Mouse (Mus musculus) midbrain, embryonic 16.5 days (tissue): ENCODE data around the gene Ints5. TPM values are rescaled to one million over a fixed set of nuclear protein-coding genes. Genes with fewer than 3 reads are reported as not detected.

Experiments
- ATAC-seq: fragments of 200-750 bp; cut with Nextera tagmentation; 2 replicates; pipeline ENCODE4 v1.8.0; 2017; ENCODE audit warnings: moderate TSS enrichment
- H3K27ac ChIP-seq: fragments of 300-500 bp; sonication (generic); 2 replicates; pipeline ENCODE4 v1.5.1; 2014; ENCODE audit warnings: mild to moderate bottlenecking, low read length, mixed read lengths
- H3K27me3 ChIP-seq: fragments of 300-500 bp; sonication (generic); 2 replicates; pipeline ENCODE4 v1.6.1; 2014; ENCODE audit warnings: low read depth, low read length, mixed read lengths; ENCODE audit not compliant: control insufficient read depth, insufficient read depth
- H3K36me3 ChIP-seq: fragments of 300-500 bp; sonication (generic); 2 replicates; pipeline ENCODE4 v1.6.1; 2014; ENCODE audit warnings: mild to moderate bottlenecking, low read length, moderate library complexity, mixed read lengths; ENCODE audit not compliant: control insufficient read depth, insufficient read depth
- H3K4me1 ChIP-seq: fragments of 300-500 bp; sonication (generic); 2 replicates; pipeline ENCODE4 v1.6.1; 2014; ENCODE audit warnings: mild to moderate bottlenecking, low read length, mixed read lengths; ENCODE audit not compliant: control insufficient read depth, insufficient read depth
- H3K4me2 ChIP-seq: fragments of 300-500 bp; sonication (generic); 2 replicates; pipeline ENCODE4 v1.6.1; 2014; ENCODE audit warnings: mild to moderate bottlenecking, low read length, mixed read lengths
- H3K4me3 ChIP-seq: fragments of 300-500 bp; sonication (generic); 2 replicates; pipeline ENCODE4 v1.5.1; 2014; ENCODE audit warnings: low read depth, mild to moderate bottlenecking, low read length, moderate library complexity, mixed read lengths
- H3K9ac ChIP-seq: fragments of 300-500 bp; sonication (generic); 2 replicates; pipeline ENCODE4 v1.6.1; 2014; ENCODE audit warnings: low read depth, low read length, mixed read lengths
- H3K9me3 ChIP-seq: fragments of 300-500 bp; sonication (generic); replicated peaks from 2 replicates; pipeline ENCODE4 v1.6.1; 2014; ENCODE audit warnings: mild to moderate bottlenecking, low read length, mixed read lengths; ENCODE audit not compliant: control insufficient read depth, poor library complexity, severe bottlenecking
- WGBS: fragments of 180-500 bp; shearing (Covaris S2); extraction: QIAGEN DNeasy Blood & Tissue Kit; methylation state at CpG from one replicate; pipeline ENCODE4 v1.1.7; 2014; 5-methylcytosine and 5-hydroxymethylcytosine counted together
- microRNA-seq: library from miRNA; unstranded; fragments of <30 nt; microRNA quantifications from one replicate; pipeline ENCODE4, GENCODE M21; 2017
- polyA plus RNA-seq: library from polyadenylated mRNA; unstranded; fragments of >200 nt; fragmentation: Nextera tagmentation; extraction: Ambion mirVana; gene quantifications from 2 replicates; pipeline ENCODE4 v1.2.1, GENCODE M21; 2015

Ints5 gene
- polyA plus RNA-seq, 1 experiment from 2014 or later = 29.2 TPM

DNA sequence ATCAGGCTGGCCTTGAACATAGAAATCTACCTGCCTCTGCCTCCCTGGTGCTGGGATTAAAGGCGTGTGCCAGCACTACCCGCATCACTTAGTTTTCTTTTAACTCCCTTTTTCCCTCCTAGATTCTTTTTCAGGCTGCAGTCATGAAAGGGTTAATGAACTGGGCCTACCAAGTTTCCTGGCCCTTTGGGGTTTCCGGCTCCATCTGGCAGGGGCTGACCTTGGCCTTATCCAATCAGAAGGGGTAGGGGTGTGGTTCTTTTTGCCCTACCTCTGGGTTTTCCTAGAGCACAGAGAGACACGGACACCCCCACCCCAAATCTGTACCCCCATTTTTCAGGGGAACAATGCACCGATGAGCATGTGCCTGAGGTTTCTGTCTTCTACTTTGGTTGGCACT lies 51.9 kb downstream of the Ints5 start:
- Histone ChIP-seq H3K27me3 (no peaks in the 10 kb centered on the region), H3K4me3 (no peak overlapping the region), H3K4me2 (peak overlapping the region; percentile 27; the same call in 1 of the 2 replicates), H3K9me3 (no peaks in the 10 kb centered on the region), H3K4me1 (peaks cover 28% of the 10 kb centered on the region), H3K9ac (no peak overlapping the region), H3K27ac (no peak overlapping the region), H3K36me3 (peaks cover 38% of the 10 kb centered on the region)
- WGBS = 33% methylated on average over 5 of the region's 5 CpGs
- no peak for ATAC-seq

GRCm38 (mm10) chr19:8945251-8945650 lies 52.4 kb downstream of the Ints5 start:
- ATAC-seq = no peak
- H3K4me1 ChIP-seq = peaks cover 28% of the 10 kb centered on the region
- H3K36me3 ChIP-seq = peaks cover 38% of the 10 kb centered on the region
- no peak overlapping the region for H3K27ac ChIP-seq
- H3K9ac ChIP-seq = no peak overlapping the region
- no peaks in the 10 kb centered on the region for H3K27me3 ChIP-seq
- no peak overlapping the region for H3K4me3 ChIP-seq
- no peaks in the 10 kb centered on the region for H3K9me3 ChIP-seq
- peak overlapping the region; percentile 27; the same call in 1 of the 2 replicates for H3K4me2 ChIP-seq
- WGBS = 92% methylated on average over 6 of the region's 6 CpGs

GRCm38 (mm10) chr19:8946929-8947328 lies 54.1 kb downstream of the Ints5 start:
- H3K9me3 ChIP-seq = no peaks in the 10 kb centered on the region
- peaks cover 24% of the 10 kb centered on the region for H3K4me1 ChIP-seq
- ATAC-seq = no peak
- H3K27me3 ChIP-seq = no peaks in the 10 kb centered on the region
- H3K27ac ChIP-seq = no peak overlapping the region
- no peak overlapping the region for H3K4me2 ChIP-seq
- H3K9ac ChIP-seq = no peak overlapping the region
- H3K36me3 ChIP-seq = peaks cover 50% of the 10 kb centered on the region
- 95% methylated on average over 7 of the region's 7 CpGs for WGBS
- H3K4me3 ChIP-seq = no peak overlapping the region

Small RNA genes within 50 kb of the gene (microRNA-seq; reads per million reads assigned to microRNA genes)
- gene Mir5136 = 0.69 reads per million

Other genes starting within 250 kb of the Ints5 start
- 0.53 and 0.65 TPM in 2 replicates for gene Chrm1, start 229.2 kb upstream of the Ints5 start, polyA plus RNA-seq
- 176 and 182 TPM in 2 replicates for gene Slc3a2, start 169.6 kb upstream of the Ints5 start, polyA plus RNA-seq
- 93.1 and 95.9 TPM in 2 replicates for gene Wdr74, start 157.2 kb upstream of the Ints5 start, polyA plus RNA-seq
- 1.2 and 1.8 TPM in 2 replicates for gene 1700092M07Rik, start 152.3 kb upstream of the Ints5 start, polyA plus RNA-seq
- 122 and 123 TPM in 2 replicates for gene Stx5a, start 151.6 kb upstream of the Ints5 start, polyA plus RNA-seq
- 146 and 169 TPM in 2 replicates for gene Nxf1, start 135.9 kb upstream of the Ints5 start, polyA plus RNA-seq
- gene Tmem223, start 122.0 kb upstream of the Ints5 start, polyA plus RNA-seq = 195 and 202 TPM in 2 replicates
- gene Tmem179b, start 118.5 kb upstream of the Ints5 start, polyA plus RNA-seq = 26.4 and 26.6 TPM in 2 replicates
- gene Taf6l, start 106.6 kb upstream of the Ints5 start, polyA plus RNA-seq = 30.7 and 32.9 TPM in 2 replicates
- gene Polr2g, start 94.4 kb upstream of the Ints5 start, polyA plus RNA-seq = 136 and 140 TPM in 2 replicates
- 7.6 and 8.9 TPM in 2 replicates for gene Zbtb3, start 90.5 kb upstream of the Ints5 start, polyA plus RNA-seq
- 55.0 and 61.6 TPM in 2 replicates for gene Ttc9c, start 73.7 kb upstream of the Ints5 start, polyA plus RNA-seq
- 5.3 and 6.2 TPM in 2 replicates for gene Hnrnpul2, start 73.0 kb upstream of the Ints5 start, polyA plus RNA-seq
- gene AC129217.1, start 63.2 kb upstream of the Ints5 start, polyA plus RNA-seq = not detected in 2 replicates
- gene Bscl2, start 55.5 kb upstream of the Ints5 start, polyA plus RNA-seq = 101 and 105 TPM in 2 replicates
- 477 and 539 TPM in 2 replicates for gene Gng3, start 53.8 kb upstream of the Ints5 start, polyA plus RNA-seq
- 0.62 and 0.92 TPM in 2 replicates for gene Lrrn4cl, start 42.2 kb upstream of the Ints5 start, polyA plus RNA-seq
- 130 and 142 TPM in 2 replicates for gene Ubxn1, start 21.5 kb upstream of the Ints5 start, polyA plus RNA-seq
- gene Uqcc3, start 12.1 kb upstream of the Ints5 start, polyA plus RNA-seq = 54.5 and 59.8 TPM in 2 replicates
- gene Lbhd1, start 9.3 kb upstream of the Ints5 start, polyA plus RNA-seq = 30.5 and 31.7 TPM in 2 replicates
- not detected in 2 replicates for gene Gm49403, start 9.1 kb upstream of the Ints5 start, polyA plus RNA-seq
- 35.4 and 39.2 TPM in 2 replicates for gene 1810009A15Rik, start 4.2 kb upstream of the Ints5 start, polyA plus RNA-seq
- gene Gm49416, start 4.1 kb upstream of the Ints5 start, polyA plus RNA-seq = 0.43 TPM in 1 of 2 replicates, not detected in the other
- gene Ganab, start 5.1 kb downstream of the Ints5 start, polyA plus RNA-seq = 76.8 and 84.0 TPM in 2 replicates
- gene B3gat3, start 27.4 kb downstream of the Ints5 start, polyA plus RNA-seq = 87.8 and 95.7 TPM in 2 replicates
- 1.4 and 2.2 TPM in 2 replicates for gene Rom1, start 36.4 kb downstream of the Ints5 start, polyA plus RNA-seq
- gene Eml3, start 36.5 kb downstream of the Ints5 start, polyA plus RNA-seq = 8.6 and 9.1 TPM in 2 replicates
- gene Mta2, start 48.9 kb downstream of the Ints5 start, polyA plus RNA-seq = 108 and 121 TPM in 2 replicates
- gene Tut1, start 60.8 kb downstream of the Ints5 start, polyA plus RNA-seq = 25.6 and 26.2 TPM in 2 replicates
- gene Eef1g, start 74.0 kb downstream of the Ints5 start, polyA plus RNA-seq = 283 and 293 TPM in 2 replicates
- gene Ahnak, start 96.3 kb downstream of the Ints5 start, polyA plus RNA-seq = 2.7 and 3.2 TPM in 2 replicates
- gene Scgb1a1, start 195.0 kb downstream of the Ints5 start, polyA plus RNA-seq = not detected in 2 replicates
- gene Asrgl1, start 242.6 kb downstream of the Ints5 start, polyA plus RNA-seq = 30.3 and 31.8 TPM in 2 replicates